Mouse (Mus musculus): ENCODE data around the gene Asic2. TPM values are rescaled to one million over a fixed set of nuclear protein-coding genes. Genes with fewer than 3 reads are reported as not detected.

Gene Asic2
- polyA plus RNA-seq, 1 experiment from 2014 or later, result 7.7 TPM

GRCm38 (mm10) chr11:80878026-80878425, 1090.2 kb downstream of the Asic2 start:
- Histone ChIP-seq H3K4me1 (replicated peaks) (peaks cover 8% of the 10 kb centered on the region; the same call in 1 of the 2 replicates), H3K9ac (no peak overlapping the region), H3K9me3 (no peaks in the 10 kb centered on the region), H3K27ac (no peak overlapping the region), H3K4me2 (no peak overlapping the region), H3K27me3 (no peaks in the 10 kb centered on the region), H3K36me3 (no peaks in the 10 kb centered on the region; the same call in 1 of the 2 replicates), H3K4me3 (no peak overlapping the region)
- ATAC-seq (ENCODE audit: low FRiP score), result no peak
- WGBS, result 93% methylated on average over 2 of the region's 2 CpGs

GRCm38 (mm10) chr11:80877131-80877651, 1091.1 kb downstream of the Asic2 start:
- Histone ChIP-seq H3K36me3 (no peaks in the 10 kb centered on the region), H3K4me1 (replicated peaks) (peaks cover 8% of the 10 kb centered on the region; the same call in 1 of the 2 replicates), H3K4me3 (no peak overlapping the region), H3K27me3 (no peaks in the 10 kb centered on the region), H3K4me2 (no peak overlapping the region), H3K9me3 (no peaks in the 10 kb centered on the region), H3K27ac (peak overlapping the region; percentile 30; the same call in 1 of the 2 replicates), H3K9ac (no peak overlapping the region)
- WGBS, result 49% methylated on average over 11 of the region's 11 CpGs
- no peak for ATAC-seq (ENCODE audit: low FRiP score)

GRCm38 (mm10) chr11:80872509-80873474, 1095.5 kb downstream of the Asic2 start:
- Histone ChIP-seq H3K4me3 (no peak overlapping the region), H3K9ac (no peak overlapping the region), H3K27me3 (no peaks in the 10 kb centered on the region), H3K36me3 (no peaks in the 10 kb centered on the region), H3K27ac (no peak overlapping the region), H3K4me1 (replicated peaks) (peaks cover 8% of the 10 kb centered on the region; the same call in 1 of the 2 replicates), H3K9me3 (no peaks in the 10 kb centered on the region), H3K4me2 (no peak overlapping the region)
- ATAC-seq (ENCODE audit: low FRiP score), result no peak
- 66% methylated on average over 17 of the region's 17 CpGs for WGBS

- no peaks in the 10 kb centered on the region for H3K27me3 ChIP-seq
- ATAC-seq (ENCODE audit: low FRiP score), result no peak
- WGBS, result 98% methylated on average over 1 of the region's 1 CpGs
Observed at GRCm38 (mm10) chr11:80868039-80868438, 1100.2 kb downstream of the Asic2 start.

GRCm38 (mm10) chr11:80862941-80863340, 1105.3 kb downstream of the Asic2 start:
- WGBS, result 95% methylated on average over 7 of the region's 7 CpGs
- no peak overlapping the region for H3K4me3 ChIP-seq
- no peak for ATAC-seq (ENCODE audit: low FRiP score)
- no peaks in the 10 kb centered on the region for H3K27me3 ChIP-seq
- H3K9me3 ChIP-seq, result no peaks in the 10 kb centered on the region
- no peak overlapping the region for H3K9ac ChIP-seq
- H3K36me3 ChIP-seq, result no peaks in the 10 kb centered on the region
- H3K27ac ChIP-seq, result no peak overlapping the region
- H3K4me1 ChIP-seq (replicated peaks), result no peaks in the 10 kb centered on the region
- H3K4me2 ChIP-seq, result no peak overlapping the region

More at GRCm38 (mm10) chr11:80868039-80868438, 1100.2 kb downstream of the Asic2 start:
- H3K4me3 ChIP-seq, result no peak overlapping the region
- no peaks in the 10 kb centered on the region for H3K9me3 ChIP-seq
- no peak overlapping the region for H3K27ac ChIP-seq
- no peaks in the 10 kb centered on the region for H3K4me1 ChIP-seq (replicated peaks)
- H3K4me2 ChIP-seq, result no peak overlapping the region
- no peaks in the 10 kb centered on the region for H3K36me3 ChIP-seq
- no peak overlapping the region for H3K9ac ChIP-seq

GRCm38 (mm10) chr11:80858065-80858464, 1110.2 kb downstream of the Asic2 start, which contains the start of gene Spaca3:
Gene Spaca3 (plus strand): TSS chr11:80858365.
- Histone ChIP-seq H3K9me3 (no peaks in the 10 kb centered on the region), H3K4me2 (no peak within 1 kb of the TSS)

GRCm38 (mm10) chr11:80856827-80857226, 1111.4 kb downstream of the Asic2 start:
- no peak overlapping the region for H3K4me3 ChIP-seq
- peaks cover 11% of the 10 kb centered on the region for H3K4me1 ChIP-seq (replicated peaks)
- no peak overlapping the region for H3K27ac ChIP-seq
- no peaks in the 10 kb centered on the region for H3K9me3 ChIP-seq
- 86% methylated on average over 2 of the region's 2 CpGs for WGBS
- no peak for ATAC-seq (ENCODE audit: low FRiP score)
- H3K4me2 ChIP-seq, result no peak overlapping the region
- no peaks in the 10 kb centered on the region for H3K36me3 ChIP-seq
- H3K9ac ChIP-seq, result no peak overlapping the region
- no peaks in the 10 kb centered on the region for H3K27me3 ChIP-seq

More at GRCm38 (mm10) chr11:80858065-80858464, 1110.2 kb downstream of the Asic2 start, which contains the start of gene Spaca3:
- Histone ChIP-seq H3K27me3 (no peaks in the 10 kb centered on the region), H3K4me1 (replicated peaks) (peaks cover 5% of the 10 kb centered on the region; the same call in 1 of the 2 replicates), H3K27ac (no peak within 1 kb of the TSS), H3K9ac (no peak within 1 kb of the TSS), H3K4me3 (no peak within 1 kb of the TSS), H3K36me3 (no peaks in the 10 kb centered on the region)
- WGBS, result 69% methylated on average over 10 of the region's 10 CpGs
- ATAC-seq (ENCODE audit: low FRiP score), result no peak

GRCm38 (mm10) chr11:80854908-80855307, 1113.3 kb downstream of the Asic2 start:
- 70% methylated on average over 7 of the region's 7 CpGs for WGBS
- Histone ChIP-seq H3K27ac (no peak overlapping the region), H3K4me2 (no peak overlapping the region), H3K9ac (no peak overlapping the region), H3K9me3 (no peaks in the 10 kb centered on the region), H3K4me3 (no peak overlapping the region), H3K36me3 (no peaks in the 10 kb centered on the region), H3K4me1 (replicated peaks) (peaks cover 11% of the 10 kb centered on the region), H3K27me3 (no peaks in the 10 kb centered on the region)
- ATAC-seq (ENCODE audit: low FRiP score), result no peak

- Histone ChIP-seq H3K36me3 (no peaks in the 10 kb centered on the region), H3K27me3 (no peaks in the 10 kb centered on the region), H3K27ac (no peak overlapping the region), H3K4me1 (replicated peaks) (peaks cover 11% of the 10 kb centered on the region), H3K4me2 (no peak overlapping the region), H3K4me3 (no peak overlapping the region), H3K9ac (no peak overlapping the region), H3K9me3 (no peaks in the 10 kb centered on the region)
- ATAC-seq (ENCODE audit: low FRiP score), result no peak
- WGBS, result 89% methylated on average over 11 of the region's 11 CpGs
Observed at GRCm38 (mm10) chr11:80854430-80854829, 1113.8 kb downstream of the Asic2 start.

GRCm38 (mm10) chr11:80853014-80853413, 1115.2 kb downstream of the Asic2 start:
- no peak for ATAC-seq (ENCODE audit: low FRiP score)
- Histone ChIP-seq H3K27ac (no peak overlapping the region), H3K9ac (no peak overlapping the region), H3K27me3 (no peaks in the 10 kb centered on the region), H3K4me3 (no peak overlapping the region), H3K4me1 (replicated peaks) (peaks cover 11% of the 10 kb centered on the region), H3K4me2 (no peak overlapping the region), H3K9me3 (no peaks in the 10 kb centered on the region), H3K36me3 (no peaks in the 10 kb centered on the region)
- WGBS, result 58% methylated on average over 3 of the region's 3 CpGs

GRCm38 (mm10) chr11:80851859-80852258, 1116.4 kb downstream of the Asic2 start:
- Histone ChIP-seq H3K9ac (no peak overlapping the region), H3K27ac (no peak overlapping the region), H3K4me2 (no peak overlapping the region), H3K36me3 (no peaks in the 10 kb centered on the region), H3K27me3 (no peaks in the 10 kb centered on the region), H3K4me3 (no peak overlapping the region), H3K4me1 (replicated peaks) (peaks cover 11% of the 10 kb centered on the region), H3K9me3 (no peaks in the 10 kb centered on the region)
- no peak for ATAC-seq (ENCODE audit: low FRiP score)
- WGBS, result 51% methylated on average over 5 of the region's 5 CpGs

- 40% methylated on average over 5 of the region's 5 CpGs for WGBS
- no peak overlapping the region for H3K9ac ChIP-seq
- H3K9me3 ChIP-seq, result no peaks in the 10 kb centered on the region
Observed at GRCm38 (mm10) chr11:80848131-80848530, 1120.1 kb downstream of the Asic2 start.

More at GRCm38 (mm10) chr11:80848131-80848530, 1120.1 kb downstream of the Asic2 start:
- Histone ChIP-seq H3K4me2 (no peak overlapping the region), H3K27me3 (no peaks in the 10 kb centered on the region), H3K4me1 (replicated peaks) (peaks cover 7% of the 10 kb centered on the region), H3K4me3 (no peak overlapping the region), H3K27ac (no peak overlapping the region), H3K36me3 (no peaks in the 10 kb centered on the region)
- no peak for ATAC-seq (ENCODE audit: low FRiP score)
